Mouse (Mus musculus): Measurements from ENCODE around the gene Plekha7. TPM values are rescaled to one million over a fixed set of nuclear protein-coding genes. Genes with fewer than 3 reads are reported as not detected.

The Plekha7 gene
- total RNA-seq, 2 experiments from 2014 or later = 0.95 to 2.3 TPM

GRCm38 (mm10) chr7:116161544-116161943, 146.6 kb downstream of the Plekha7 start:
- DNase-seq = no peak
- intact Hi-C loops (cut with DNase I; ENCODE audit: low total_unique reads) = no loop called here

GRCm38 (mm10) chr7:116156894-116157143, 151.4 kb downstream of the Plekha7 start:
- no peak for DNase-seq
- intact Hi-C loops (cut with DNase I; ENCODE audit: low total_unique reads) = loop anchor here (10.0 kb wide), 1 partner anchor 168 kb away; no protein-coding TSS in a partner anchor

GRCm38 (mm10) chr7:116156072-116156893, 151.9 kb downstream of the Plekha7 start:
- intact Hi-C loops (cut with DNase I; ENCODE audit: low total_unique reads) = loop anchor here (10.0 kb wide), 1 partner anchor 169 kb away; no protein-coding TSS in a partner anchor

GRCm38 (mm10) chr7:116153781-116154368, 154.3 kb downstream of the Plekha7 start:
- intact Hi-C loops (cut with DNase I; ENCODE audit: low total_unique reads) = loop anchor here (10.0 kb wide), 1 partner anchor 171 kb away; no protein-coding TSS in a partner anchor
- DNase-seq = no peak

More at GRCm38 (mm10) chr7:116156072-116156893, 151.9 kb downstream of the Plekha7 start:
- no peak for DNase-seq

- DNase-seq = no peak
- intact Hi-C loops (cut with DNase I; ENCODE audit: low total_unique reads) = no loop called here
Measured at GRCm38 (mm10) chr7:116149568-116149967, 158.6 kb downstream of the Plekha7 start.

GRCm38 (mm10) chr7:116147114-116147513, 161.1 kb downstream of the Plekha7 start:
- intact Hi-C loops (cut with DNase I; ENCODE audit: low total_unique reads) = no loop called here
- no peak for DNase-seq

- DNase-seq = no peak
- intact Hi-C loops (cut with DNase I; ENCODE audit: low total_unique reads) = no loop called here
Measured at GRCm38 (mm10) chr7:116145030-116145429, 163.1 kb downstream of the Plekha7 start.

GRCm38 (mm10) chr7:116137671-116138070, 170.5 kb downstream of the Plekha7 start:
- DNase-seq = no peak
- intact Hi-C loops (cut with DNase I; ENCODE audit: low total_unique reads) = loop anchor here (5.0 kb wide), 1 partner anchor 110 kb away; no protein-coding TSS in a partner anchor

GRCm38 (mm10) chr7:116137149-116137548, 171.0 kb downstream of the Plekha7 start:
- intact Hi-C loops (cut with DNase I; ENCODE audit: low total_unique reads) = loop anchor here (5.0 kb wide), 1 partner anchor 110 kb away; no protein-coding TSS in a partner anchor

GRCm38 (mm10) chr7:116134413-116135292, 173.5 kb downstream of the Plekha7 start:
- intact Hi-C loops (cut with DNase I; ENCODE audit: low total_unique reads) = loop anchor here (5.0 kb wide), 1 partner anchor 113 kb away; no protein-coding TSS in a partner anchor
- peak; percentile 27 for DNase-seq

More at GRCm38 (mm10) chr7:116137149-116137548, 171.0 kb downstream of the Plekha7 start:
- DNase-seq = no peak

GRCm38 (mm10) chr7:116132078-116132477, 176.1 kb downstream of the Plekha7 start:
- peak; percentile 74 for DNase-seq
- intact Hi-C loops (cut with DNase I; ENCODE audit: low total_unique reads) = no loop called here

GRCm38 (mm10) chr7:116131390-116131789, 176.8 kb downstream of the Plekha7 start:
- intact Hi-C loops (cut with DNase I; ENCODE audit: low total_unique reads) = no loop called here

GRCm38 (mm10) chr7:116129374-116129773, 178.8 kb downstream of the Plekha7 start:
- intact Hi-C loops (cut with DNase I; ENCODE audit: low total_unique reads) = no loop called here
- no peak for DNase-seq

More at GRCm38 (mm10) chr7:116131390-116131789, 176.8 kb downstream of the Plekha7 start:
- no peak for DNase-seq

GRCm38 (mm10) chr7:116128286-116128685, 179.9 kb downstream of the Plekha7 start:
- intact Hi-C loops (cut with DNase I; ENCODE audit: low total_unique reads) = no loop called here
- no peak for DNase-seq

- intact Hi-C loops (cut with DNase I; ENCODE audit: low total_unique reads) = no loop called here
- no peak for DNase-seq
Measured at GRCm38 (mm10) chr7:116127052-116127451, 181.1 kb downstream of the Plekha7 start.

- intact Hi-C loops (cut with DNase I; ENCODE audit: low total_unique reads) = no loop called here
- DNase-seq = no peak
Measured at GRCm38 (mm10) chr7:116125671-116126070, 182.5 kb downstream of the Plekha7 start.

- intact Hi-C loops (cut with DNase I; ENCODE audit: low total_unique reads) = no loop called here
- DNase-seq = no peak
Measured at GRCm38 (mm10) chr7:116124057-116124456, 184.1 kb downstream of the Plekha7 start.

- no peak for DNase-seq
- intact Hi-C loops (cut with DNase I; ENCODE audit: low total_unique reads) = no loop called here
Measured at GRCm38 (mm10) chr7:116123597-116123985, 184.6 kb downstream of the Plekha7 start.

GRCm38 (mm10) chr7:116122981-116123596, 185.1 kb downstream of the Plekha7 start:
- DNase-seq = no peak
- intact Hi-C loops (cut with DNase I; ENCODE audit: low total_unique reads) = no loop called here
